Mouse (Mus musculus): ENCODE data around the gene Ssna1. TPM values are rescaled to one million over a fixed set of nuclear protein-coding genes. Genes with fewer than 3 reads are reported as not detected.

Gene Ssna1
- polyA plus RNA-seq, 1 experiment from 2014 or later = 207 TPM

DNA sequence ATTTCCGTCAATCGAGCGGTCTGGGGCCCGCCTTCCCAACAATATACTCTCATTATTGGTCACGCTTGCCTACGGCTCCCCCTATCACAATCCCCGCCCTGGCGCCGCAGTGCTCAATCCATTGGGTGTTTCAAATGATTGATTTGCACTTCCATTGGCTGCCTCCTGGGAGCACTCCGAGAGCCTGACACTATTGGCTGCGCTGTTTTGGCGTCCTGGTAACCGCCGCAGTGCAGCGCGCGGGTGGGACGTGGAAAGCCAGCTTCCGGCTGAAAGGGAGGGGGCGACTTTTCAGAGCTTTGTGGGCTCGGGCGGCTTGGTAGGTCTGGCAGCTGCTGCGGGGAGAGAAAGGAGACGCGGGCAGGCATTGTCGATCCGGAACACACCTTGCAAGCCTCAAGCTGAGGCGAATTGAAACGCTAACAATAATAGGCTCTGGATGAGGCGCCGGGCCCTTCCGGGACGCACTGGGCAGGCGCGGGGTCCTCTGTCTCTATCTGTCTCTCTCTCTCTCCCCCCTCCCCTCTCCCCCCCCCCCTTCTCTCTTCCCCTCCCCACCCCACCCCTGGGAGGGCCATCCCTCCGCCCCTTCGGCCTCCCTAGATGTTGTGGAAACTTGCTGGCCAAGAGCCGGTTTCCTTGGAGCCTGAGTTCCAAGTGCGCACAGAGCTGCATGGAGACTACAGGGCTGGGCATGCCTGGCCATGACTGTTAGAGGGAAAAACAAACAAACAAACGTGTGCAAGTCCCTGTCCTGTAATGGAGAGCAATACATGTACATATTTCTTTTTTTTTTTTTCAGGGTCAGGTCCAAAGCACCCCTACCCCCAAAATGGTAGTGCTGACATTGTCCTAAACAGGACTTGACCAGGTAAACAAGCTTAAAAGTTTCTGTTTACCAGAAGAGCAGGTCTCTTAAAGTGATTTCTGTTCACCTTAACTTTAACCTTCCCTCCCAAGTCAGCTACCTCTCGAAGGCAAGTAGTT lies 47.2 kb downstream of the Ssna1 start:
- Histone ChIP-seq H3K4me3 (replicated peaks) (peak overlapping the region; percentile 72), H3K9ac (peak overlapping the region; percentile 55), H3K27ac (peak overlapping the region; percentile 99), H3K36me3 (peaks cover 13% of the 10 kb centered on the region), H3K27me3 (no peaks in the 10 kb centered on the region), H3K9me3 (replicated peaks) (no peaks in the 10 kb centered on the region), H3K4me2 (peak overlapping the region; percentile 60), H3K4me1 (peaks cover 25% of the 10 kb centered on the region)
- WGBS = 1% methylated on average over 40 of the region's 41 CpGs
- peak; percentile 96 for ATAC-seq (replicated peaks; ENCODE audit: low FRiP score)

DNA sequence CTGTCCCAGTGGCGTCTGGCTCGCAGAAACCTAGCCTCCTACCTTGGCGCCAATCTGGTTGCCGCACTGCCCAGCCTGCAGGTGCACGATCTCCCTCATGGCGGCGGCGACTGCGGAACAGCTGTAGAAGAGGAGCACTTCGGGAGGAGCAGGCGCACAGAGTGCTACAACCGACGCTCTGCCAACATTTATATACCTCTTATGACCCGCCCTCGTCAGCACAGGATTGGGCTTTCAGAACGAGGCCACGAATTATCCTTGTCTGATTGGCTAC lies 47.8 kb downstream of the Ssna1 start, which contains the start of gene Tubb4b:
Tubb4b (minus strand) TSS at position 211 of the 274 bp plus-strand sequence.
- peak within 1 kb of the TSS; percentile 99 for H3K27ac ChIP-seq
- WGBS = under 1% methylated on average over 17 of the region's 17 CpGs
- no peak for ATAC-seq (replicated peaks; ENCODE audit: low FRiP score)
- H3K9ac ChIP-seq = peak within 1 kb of the TSS; percentile 87
- H3K9me3 ChIP-seq (replicated peaks) = no peaks in the 10 kb centered on the region
- H3K27me3 ChIP-seq = no peaks in the 10 kb centered on the region
- peak within 1 kb of the TSS; percentile 88 for H3K4me2 ChIP-seq
- peak within 1 kb of the TSS; percentile 72 for H3K4me3 ChIP-seq (replicated peaks)
- peaks cover 13% of the 10 kb centered on the region for H3K36me3 ChIP-seq
- H3K4me1 ChIP-seq = peaks cover 25% of the 10 kb centered on the region

DNA sequence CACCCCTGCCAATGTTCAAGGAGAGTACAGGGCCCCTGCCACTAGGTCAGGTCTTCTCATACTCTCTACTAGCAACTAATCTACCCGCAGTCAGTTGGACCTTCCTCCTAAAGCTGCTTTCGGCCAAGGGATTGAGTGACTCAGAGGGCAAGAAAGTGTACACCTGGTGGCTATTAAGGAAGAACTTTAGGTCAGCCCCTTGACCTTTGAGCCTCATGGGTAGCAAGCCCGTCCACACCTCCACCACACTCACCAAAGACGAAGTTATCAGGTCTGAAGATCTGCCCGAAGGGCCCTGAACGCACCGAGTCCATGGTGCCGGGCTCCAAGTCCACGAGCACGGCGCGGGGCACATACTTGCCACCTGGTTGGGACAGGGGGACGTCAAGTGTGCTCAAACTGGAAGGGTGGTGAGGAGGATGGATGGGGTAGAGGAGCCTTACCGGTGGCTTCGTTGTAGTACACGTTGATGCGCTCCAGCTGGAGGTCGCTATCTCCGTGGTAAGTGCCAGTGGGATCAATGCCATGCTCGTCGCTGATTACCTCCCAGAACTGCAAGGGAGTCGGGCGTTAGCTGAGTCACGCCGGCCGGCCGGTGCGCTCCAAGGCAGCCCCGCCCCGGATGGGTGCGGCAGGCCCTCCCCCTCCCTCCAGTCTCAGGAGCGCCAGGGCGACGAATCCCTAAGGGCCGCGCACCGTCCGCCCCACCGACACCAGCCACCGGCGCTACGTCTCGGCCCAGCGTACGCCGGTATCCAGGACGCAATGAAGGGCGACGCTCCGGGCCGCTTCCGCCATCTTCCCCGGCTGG lies 48.4 kb downstream of the Ssna1 start:
- H3K4me2 ChIP-seq = peak overlapping the region; percentile 88
- H3K27ac ChIP-seq = peak overlapping the region; percentile 97
- H3K4me3 ChIP-seq (replicated peaks) = peak overlapping the region; percentile 72
- H3K36me3 ChIP-seq = peaks cover 13% of the 10 kb centered on the region
- H3K27me3 ChIP-seq = no peaks in the 10 kb centered on the region
- H3K9ac ChIP-seq = peak overlapping the region; percentile 87
- ATAC-seq (replicated peaks; ENCODE audit: low FRiP score) = peak; percentile 52
- WGBS = 1% methylated on average over 53 of the region's 53 CpGs
- peaks cover 24% of the 10 kb centered on the region for H3K4me1 ChIP-seq
- H3K9me3 ChIP-seq (replicated peaks) = no peaks in the 10 kb centered on the region

DNA sequence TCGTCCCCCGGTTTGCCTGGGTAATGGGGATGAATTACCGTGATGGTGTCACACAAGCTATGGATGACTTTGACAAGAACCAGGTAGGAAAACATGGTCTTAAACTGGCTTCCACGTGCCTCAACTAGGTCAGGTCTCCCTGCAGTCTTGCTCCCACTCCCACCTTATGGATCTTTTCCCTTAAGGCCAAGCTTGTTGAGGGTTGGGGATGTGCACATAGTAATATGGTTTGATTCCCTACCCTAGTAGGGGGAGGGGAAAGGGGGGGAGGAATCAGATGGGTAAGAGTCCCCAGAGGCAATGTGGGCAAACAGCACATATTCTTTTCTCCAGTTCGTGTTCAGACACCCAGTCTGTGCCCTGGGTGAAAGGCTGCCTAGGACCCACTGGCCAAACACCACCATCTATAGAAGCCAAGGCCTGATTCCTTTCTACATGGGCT lies 50.9 kb downstream of the Ssna1 start:
- Histone ChIP-seq H3K4me3 (replicated peaks) (no peak overlapping the region), H3K27me3 (no peaks in the 10 kb centered on the region), H3K27ac (no peak overlapping the region), H3K9me3 (replicated peaks) (no peaks in the 10 kb centered on the region), H3K4me2 (no peak overlapping the region), H3K4me1 (peaks cover 18% of the 10 kb centered on the region), H3K36me3 (peaks cover 13% of the 10 kb centered on the region), H3K9ac (no peak overlapping the region)
- 77% methylated on average over 5 of the region's 5 CpGs for WGBS
- no peak for ATAC-seq (replicated peaks; ENCODE audit: low FRiP score)

Other genes with a start within 250 kb of the Ssna1 start
- gene Nsmf, start 218.1 kb downstream of the Ssna1 start, polyA plus RNA-seq (2015; fragmentation: Nextera tagmentation; extraction: Ambion mirVana) = 76.5 and 91.4 TPM in 2 replicates
- gene Entpd8, start 192.1 kb downstream of the Ssna1 start, polyA plus RNA-seq (2015; fragmentation: Nextera tagmentation; extraction: Ambion mirVana) = 5.0 and 5.3 TPM in 2 replicates
- gene Noxa1, start 177.3 kb downstream of the Ssna1 start, polyA plus RNA-seq (2015; fragmentation: Nextera tagmentation; extraction: Ambion mirVana) = 0.77 and 1.1 TPM in 2 replicates
- gene Nrarp, start 91.7 kb downstream of the Ssna1 start, polyA plus RNA-seq (2015; fragmentation: Nextera tagmentation; extraction: Ambion mirVana) = 21.8 and 23.7 TPM in 2 replicates
- gene Tor4a, start 75.6 kb downstream of the Ssna1 start, polyA plus RNA-seq (2015; fragmentation: Nextera tagmentation; extraction: Ambion mirVana) = 11.7 and 14.1 TPM in 2 replicates
- 114 and 124 TPM in 2 replicates for gene Nelfb, start 60.9 kb downstream of the Ssna1 start, polyA plus RNA-seq (2015; fragmentation: Nextera tagmentation; extraction: Ambion mirVana)
- 0.23 and 0.55 TPM in 2 replicates for gene Stpg3, start 57.8 kb downstream of the Ssna1 start, polyA plus RNA-seq (2015; fragmentation: Nextera tagmentation; extraction: Ambion mirVana)
- 1.4 and 1.9 TPM in 2 replicates for gene Fam166a, start 53.7 kb downstream of the Ssna1 start, polyA plus RNA-seq (2015; fragmentation: Nextera tagmentation; extraction: Ambion mirVana)
- gene Tubb4b, start 47.7 kb downstream of the Ssna1 start, polyA plus RNA-seq (2015; fragmentation: Nextera tagmentation; extraction: Ambion mirVana) = 555 and 581 TPM in 2 replicates
- 0.78 and 0.99 TPM in 2 replicates for gene Slc34a3, start 38.1 kb downstream of the Ssna1 start, polyA plus RNA-seq (2015; fragmentation: Nextera tagmentation; extraction: Ambion mirVana)
- 0.31 and 0.41 TPM in 2 replicates for gene Rnf224, start 35.7 kb downstream of the Ssna1 start, polyA plus RNA-seq (2015; fragmentation: Nextera tagmentation; extraction: Ambion mirVana)
- 20.7 and 21.8 TPM in 2 replicates for gene Rnf208, start 30.2 kb downstream of the Ssna1 start, polyA plus RNA-seq (2015; fragmentation: Nextera tagmentation; extraction: Ambion mirVana)
- gene Cysrt1, start 30.0 kb downstream of the Ssna1 start, polyA plus RNA-seq (2015; fragmentation: Nextera tagmentation; extraction: Ambion mirVana) = 0.51 and 0.55 TPM in 2 replicates
- gene AL732309.1, start 25.6 kb downstream of the Ssna1 start, polyA plus RNA-seq (2015; fragmentation: Nextera tagmentation; extraction: Ambion mirVana) = 5.3 and 5.4 TPM in 2 replicates
- 23.4 and 23.6 TPM in 2 replicates for gene Tmem203, start 17.0 kb downstream of the Ssna1 start, polyA plus RNA-seq (2015; fragmentation: Nextera tagmentation; extraction: Ambion mirVana)
- 9.2 and 11.3 TPM in 2 replicates for gene Tprn, start 9.8 kb downstream of the Ssna1 start, polyA plus RNA-seq (2015; fragmentation: Nextera tagmentation; extraction: Ambion mirVana)
- gene Anapc2, start within 50 bp of the Ssna1 start, polyA plus RNA-seq (2015; fragmentation: Nextera tagmentation; extraction: Ambion mirVana) = 123 and 129 TPM in 2 replicates
- not detected in 2 replicates for gene Tmem210, start 15.7 kb upstream of the Ssna1 start, polyA plus RNA-seq (2015; fragmentation: Nextera tagmentation; extraction: Ambion mirVana)
- 0.46 TPM in 1 of 2 replicates, not detected in the other for gene Lrrc26, start 17.5 kb upstream of the Ssna1 start, polyA plus RNA-seq (2015; fragmentation: Nextera tagmentation; extraction: Ambion mirVana)
- 0.53 and 0.71 TPM in 2 replicates for gene Grin1, start 46.7 kb upstream of the Ssna1 start, polyA plus RNA-seq (2015; fragmentation: Nextera tagmentation; extraction: Ambion mirVana)
- 50.5 and 53.2 TPM in 2 replicates for gene Man1b1, start 59.9 kb upstream of the Ssna1 start, polyA plus RNA-seq (2015; fragmentation: Nextera tagmentation; extraction: Ambion mirVana)
- gene Dpp7, start 83.9 kb upstream of the Ssna1 start, polyA plus RNA-seq (2015; fragmentation: Nextera tagmentation; extraction: Ambion mirVana) = 23.4 TPM in 2 replicates
- 24.9 and 27.3 TPM in 2 replicates for gene Uap1l1, start 93.2 kb upstream of the Ssna1 start, polyA plus RNA-seq (2015; fragmentation: Nextera tagmentation; extraction: Ambion mirVana)
- 40.4 and 42.7 TPM in 2 replicates for gene Sapcd2, start 99.9 kb upstream of the Ssna1 start, polyA plus RNA-seq (2015; fragmentation: Nextera tagmentation; extraction: Ambion mirVana)
- gene Entpd2, start 123.4 kb upstream of the Ssna1 start, polyA plus RNA-seq (2015; fragmentation: Nextera tagmentation; extraction: Ambion mirVana) = 4.5 and 4.6 TPM in 2 replicates
- gene Npdc1, start 126.9 kb upstream of the Ssna1 start, polyA plus RNA-seq (2015; fragmentation: Nextera tagmentation; extraction: Ambion mirVana) = 41.3 and 52.5 TPM in 2 replicates
- 0.08 and 0.18 TPM in 2 replicates for gene Fut7, start 150.8 kb upstream of the Ssna1 start, polyA plus RNA-seq (2015; fragmentation: Nextera tagmentation; extraction: Ambion mirVana)
- 11.0 and 11.1 TPM in 2 replicates for gene Abca2, start 156.3 kb upstream of the Ssna1 start, polyA plus RNA-seq (2015; fragmentation: Nextera tagmentation; extraction: Ambion mirVana)
- gene Clic3, start 184.4 kb upstream of the Ssna1 start, polyA plus RNA-seq (2015; fragmentation: Nextera tagmentation; extraction: Ambion mirVana) = 3.6 and 3.9 TPM in 2 replicates
- 30.4 and 31.8 TPM in 2 replicates for gene Paxx, start 188.7 kb upstream of the Ssna1 start, polyA plus RNA-seq (2015; fragmentation: Nextera tagmentation; extraction: Ambion mirVana)
- gene Ptgds, start 197.6 kb upstream of the Ssna1 start, polyA plus RNA-seq (2015; fragmentation: Nextera tagmentation; extraction: Ambion mirVana) = 1.6 and 2.2 TPM in 2 replicates
- not detected in 2 replicates for gene Lcn12, start 221.5 kb upstream of the Ssna1 start, polyA plus RNA-seq (2015; fragmentation: Nextera tagmentation; extraction: Ambion mirVana)
- 85.1 and 96.1 TPM in 2 replicates for gene Fbxw5, start 228.3 kb upstream of the Ssna1 start, polyA plus RNA-seq (2015; fragmentation: Nextera tagmentation; extraction: Ambion mirVana)
- 6.3 and 7.8 TPM in 2 replicates for gene C8g, start 229.3 kb upstream of the Ssna1 start, polyA plus RNA-seq (2015; fragmentation: Nextera tagmentation; extraction: Ambion mirVana)

Measured in kidney, embryonic 15.5 days (tissue).